Mouse (Mus musculus): Measurements from ENCODE around the gene Ntrk2. TPM values are rescaled to one million over a fixed set of nuclear protein-coding genes. Genes with fewer than 3 reads are reported as not detected.

Ntrk2 gene
- polyA plus RNA-seq, 1 experiment from 2014 or later, result 45.0 TPM

DNA sequence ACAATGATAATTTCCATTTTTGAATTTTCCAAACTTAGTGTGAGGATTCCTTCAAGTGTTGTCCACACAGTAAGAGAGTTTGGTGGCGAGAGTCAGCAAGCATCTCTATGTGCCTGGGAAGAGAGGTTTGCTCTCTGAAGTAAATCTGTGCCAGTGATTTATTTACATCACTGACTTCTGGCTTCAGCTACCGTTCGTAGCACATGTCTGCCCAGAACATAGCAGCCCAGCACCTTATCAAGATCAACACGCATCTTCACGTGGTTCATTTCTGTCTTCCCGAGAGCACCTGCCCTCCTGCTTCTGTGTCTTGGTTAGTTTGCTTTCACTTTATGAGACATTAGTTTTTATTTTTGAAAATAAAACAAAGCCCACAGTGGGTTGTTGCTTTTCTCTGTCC, 47.3 kb downstream of the Ntrk2 start:
- Histone ChIP-seq H3K27me3 (ENCODE audit: control insufficient read depth, insufficient read depth, low read length) (no peaks in the 10 kb centered on the region), H3K9ac (ENCODE audit: low read length) (no peak overlapping the region), H3K4me3 (ENCODE audit: low read depth, low read length) (no peak overlapping the region), H3K4me1 (replicated peaks; ENCODE audit: control insufficient read depth, insufficient read depth, low read length) (no peaks in the 10 kb centered on the region), H3K36me3 (ENCODE audit: control insufficient read depth, insufficient read depth, low read length) (no peaks in the 10 kb centered on the region), H3K4me2 (ENCODE audit: low read depth, low read length, severe bottlenecking) (no peak overlapping the region), H3K27ac (ENCODE audit: low read depth, low read length) (no peak overlapping the region), H3K9me3 (ENCODE audit: control insufficient read depth, low read length) (peaks cover 2% of the 10 kb centered on the region; the same call in 1 of the 2 replicates)
- WGBS, result 94% methylated on average over 6 of the region's 6 CpGs
- DNase-seq (ENCODE audit: low spot score) (no peak), ATAC-seq (replicated peaks; ENCODE audit: low FRiP score) (no peak)

DNA sequence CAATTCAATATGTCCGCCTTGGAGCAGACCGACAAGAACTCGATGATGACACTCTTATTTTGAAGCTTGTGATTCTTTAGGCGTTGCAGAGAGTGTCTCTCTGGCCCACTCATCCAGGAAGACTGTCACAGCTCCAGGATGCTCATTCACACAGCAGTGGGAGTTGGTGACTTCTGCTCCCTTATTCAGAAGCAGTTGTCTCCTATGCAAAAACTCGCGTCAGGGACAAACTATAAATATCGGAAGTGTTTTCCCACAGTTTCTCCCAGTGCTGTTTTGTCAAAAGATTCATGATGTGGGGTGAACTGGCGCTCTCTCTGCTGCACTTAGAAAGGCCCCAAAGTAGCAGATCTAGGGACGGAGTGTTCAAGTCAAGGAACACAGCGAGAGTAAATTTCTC, 59.9 kb downstream of the Ntrk2 start:
- no peaks in the 10 kb centered on the region for H3K4me1 ChIP-seq (replicated peaks; ENCODE audit: control insufficient read depth, insufficient read depth, low read length)
- H3K4me3 ChIP-seq (ENCODE audit: low read depth, low read length), result no peak overlapping the region
- 92% methylated on average over 10 of the region's 10 CpGs for WGBS
- no peak for ATAC-seq (replicated peaks; ENCODE audit: low FRiP score)
- H3K9ac ChIP-seq (ENCODE audit: low read length), result no peak overlapping the region
- H3K27me3 ChIP-seq (ENCODE audit: control insufficient read depth, insufficient read depth, low read length), result no peaks in the 10 kb centered on the region
- no peak overlapping the region for H3K27ac ChIP-seq (ENCODE audit: low read depth, low read length)
- H3K36me3 ChIP-seq (ENCODE audit: control insufficient read depth, insufficient read depth, low read length), result peaks cover 3% of the 10 kb centered on the region; the same call in 1 of the 2 replicates
- no peaks in the 10 kb centered on the region for H3K9me3 ChIP-seq (ENCODE audit: control insufficient read depth, low read length)
- H3K4me2 ChIP-seq (ENCODE audit: low read depth, low read length, severe bottlenecking), result no peak overlapping the region
- no peak for DNase-seq (ENCODE audit: low spot score)

DNA sequence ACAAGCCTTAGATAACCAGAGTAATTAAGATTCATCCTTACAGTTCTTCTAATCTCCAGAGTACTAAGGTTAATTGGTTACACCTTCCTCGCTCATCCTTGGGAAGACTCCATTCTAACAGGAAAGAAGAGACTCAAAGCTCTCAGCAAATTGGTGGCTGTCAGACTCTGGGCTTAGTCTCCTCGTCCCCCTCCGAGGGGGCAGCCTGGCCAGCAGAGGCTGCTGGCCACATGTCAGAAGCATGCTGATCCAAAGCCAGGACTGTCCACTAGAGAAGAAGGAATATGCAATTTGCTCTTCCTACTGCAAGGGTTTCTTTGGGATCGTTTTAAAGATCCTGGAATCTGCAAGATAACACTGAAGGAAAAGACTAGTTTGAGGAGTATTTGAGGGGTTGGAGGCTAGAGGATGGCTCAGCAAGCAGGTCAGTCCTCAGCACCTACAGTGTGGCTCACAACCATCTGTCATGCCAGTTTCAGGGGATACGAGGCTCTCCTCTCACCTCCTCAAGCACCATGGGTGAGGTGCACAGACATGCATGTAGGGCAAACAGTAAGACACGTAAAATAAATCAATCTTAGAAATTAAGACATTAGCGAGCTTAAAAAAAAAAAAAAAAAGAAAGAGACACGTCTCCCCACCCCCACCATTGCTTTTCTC, 60.5 kb downstream of the Ntrk2 start:
- Histone ChIP-seq H3K36me3 (ENCODE audit: control insufficient read depth, insufficient read depth, low read length) (no peaks in the 10 kb centered on the region), H3K27me3 (ENCODE audit: control insufficient read depth, insufficient read depth, low read length) (no peaks in the 10 kb centered on the region), H3K4me3 (ENCODE audit: low read depth, low read length) (no peak overlapping the region), H3K9me3 (ENCODE audit: control insufficient read depth, low read length) (no peaks in the 10 kb centered on the region), H3K9ac (ENCODE audit: low read length) (no peak overlapping the region), H3K27ac (ENCODE audit: low read depth, low read length) (no peak overlapping the region), H3K4me2 (ENCODE audit: low read depth, low read length, severe bottlenecking) (no peak overlapping the region), H3K4me1 (replicated peaks; ENCODE audit: control insufficient read depth, insufficient read depth, low read length) (no peaks in the 10 kb centered on the region)
- WGBS, result 87% methylated on average over 8 of the region's 8 CpGs
- DNase-seq (ENCODE audit: low spot score) (no peak), ATAC-seq (replicated peaks; ENCODE audit: low FRiP score) (no peak)

DNA sequence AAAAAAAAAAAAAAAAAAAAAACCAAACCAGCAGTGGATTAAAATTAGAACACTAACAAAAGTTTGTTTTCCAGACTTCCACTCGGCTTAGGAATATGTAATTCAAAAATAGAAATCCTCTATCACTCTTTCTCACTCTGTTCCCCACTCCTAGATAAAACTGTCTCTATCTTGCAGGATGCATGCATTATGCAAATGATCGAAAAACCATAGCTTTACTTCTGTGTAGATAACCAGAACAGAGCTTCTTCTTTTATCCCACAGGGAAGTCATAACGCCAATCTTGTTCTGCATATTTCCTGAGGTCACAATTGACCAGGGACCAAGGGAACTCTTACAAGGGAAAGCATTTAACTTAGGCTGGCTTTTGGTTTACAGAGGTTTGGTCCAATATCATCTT, 76.1 kb downstream of the Ntrk2 start:
- Histone ChIP-seq H3K27me3 (ENCODE audit: control insufficient read depth, insufficient read depth, low read length) (no peaks in the 10 kb centered on the region), H3K27ac (ENCODE audit: low read depth, low read length) (no peak overlapping the region), H3K9ac (ENCODE audit: low read length) (no peak overlapping the region), H3K36me3 (ENCODE audit: control insufficient read depth, insufficient read depth, low read length) (no peaks in the 10 kb centered on the region), H3K4me2 (ENCODE audit: low read depth, low read length, severe bottlenecking) (no peak overlapping the region), H3K4me3 (ENCODE audit: low read depth, low read length) (no peak overlapping the region), H3K4me1 (replicated peaks; ENCODE audit: control insufficient read depth, insufficient read depth, low read length) (no peaks in the 10 kb centered on the region), H3K9me3 (ENCODE audit: control insufficient read depth, low read length) (no peaks in the 10 kb centered on the region)
- WGBS, result 92% methylated on average over 3 of the region's 3 CpGs
- DNase-seq (ENCODE audit: low spot score), result no peak
- no peak for ATAC-seq (replicated peaks; ENCODE audit: low FRiP score)

DNA sequence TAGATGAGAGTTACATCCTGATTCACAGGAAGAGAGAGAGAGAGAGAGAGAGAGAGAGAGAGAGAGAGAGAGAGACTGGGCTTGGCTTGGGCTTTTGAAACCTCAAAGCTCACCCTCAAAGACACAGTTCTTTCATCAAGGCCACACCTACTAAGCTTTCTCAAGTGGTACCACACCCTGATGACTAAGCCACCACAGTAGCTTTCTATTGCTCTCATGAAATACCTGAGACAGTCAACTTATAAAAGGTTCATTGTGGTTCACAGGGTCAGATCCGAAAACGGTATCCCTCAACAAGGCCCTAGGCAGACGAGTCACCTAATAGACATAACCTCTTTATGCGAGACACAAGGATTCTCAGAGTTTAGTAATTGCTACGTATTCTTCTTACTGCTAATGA, 76.5 kb downstream of the Ntrk2 start:
- DNase-seq (ENCODE audit: low spot score) (no peak), ATAC-seq (replicated peaks; ENCODE audit: low FRiP score) (no peak)
- Histone ChIP-seq H3K9ac (ENCODE audit: low read length) (no peak overlapping the region), H3K4me1 (replicated peaks; ENCODE audit: control insufficient read depth, insufficient read depth, low read length) (no peaks in the 10 kb centered on the region), H3K36me3 (ENCODE audit: control insufficient read depth, insufficient read depth, low read length) (no peaks in the 10 kb centered on the region), H3K9me3 (ENCODE audit: control insufficient read depth, low read length) (no peaks in the 10 kb centered on the region), H3K27me3 (ENCODE audit: control insufficient read depth, insufficient read depth, low read length) (no peaks in the 10 kb centered on the region), H3K27ac (ENCODE audit: low read depth, low read length) (no peak overlapping the region), H3K4me2 (ENCODE audit: low read depth, low read length, severe bottlenecking) (no peak overlapping the region), H3K4me3 (ENCODE audit: low read depth, low read length) (no peak overlapping the region)
- WGBS, result 92% methylated on average over 5 of the region's 5 CpGs

DNA sequence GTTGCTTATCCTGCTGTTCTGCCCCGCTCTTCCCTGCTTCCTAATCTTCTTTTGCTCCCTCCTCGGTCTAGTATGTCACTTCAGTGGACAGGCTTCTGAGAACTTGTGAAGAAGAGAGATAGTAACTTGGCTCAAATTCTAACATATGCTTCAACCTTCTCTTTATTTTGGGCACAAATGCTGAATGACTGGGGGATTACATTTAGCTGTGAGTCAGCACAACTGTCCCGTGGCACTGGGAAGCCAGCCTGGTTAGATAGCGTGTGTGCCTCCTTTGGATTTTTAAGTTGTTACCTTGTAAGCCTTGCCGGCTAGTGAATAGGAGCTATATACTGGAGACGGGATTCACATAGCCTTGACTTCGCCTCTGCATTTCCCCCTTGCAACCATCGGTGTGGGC, 79.7 kb downstream of the Ntrk2 start:
- no peak overlapping the region for H3K27ac ChIP-seq (ENCODE audit: low read depth, low read length)
- ATAC-seq (replicated peaks; ENCODE audit: low FRiP score) (no peak), DNase-seq (ENCODE audit: low spot score) (no peak)
- no peaks in the 10 kb centered on the region for H3K27me3 ChIP-seq (ENCODE audit: control insufficient read depth, insufficient read depth, low read length)
- 79% methylated on average over 8 of the region's 8 CpGs for WGBS
- H3K9ac ChIP-seq (ENCODE audit: low read length), result no peak overlapping the region
- H3K9me3 ChIP-seq (ENCODE audit: control insufficient read depth, low read length), result no peaks in the 10 kb centered on the region; the same call in 1 of the 2 replicates
- H3K36me3 ChIP-seq (ENCODE audit: control insufficient read depth, insufficient read depth, low read length), result no peaks in the 10 kb centered on the region
- no peak overlapping the region for H3K4me2 ChIP-seq (ENCODE audit: low read depth, low read length, severe bottlenecking)
- H3K4me1 ChIP-seq (replicated peaks; ENCODE audit: control insufficient read depth, insufficient read depth, low read length), result no peaks in the 10 kb centered on the region
- H3K4me3 ChIP-seq (ENCODE audit: low read depth, low read length), result no peak overlapping the region

DNA sequence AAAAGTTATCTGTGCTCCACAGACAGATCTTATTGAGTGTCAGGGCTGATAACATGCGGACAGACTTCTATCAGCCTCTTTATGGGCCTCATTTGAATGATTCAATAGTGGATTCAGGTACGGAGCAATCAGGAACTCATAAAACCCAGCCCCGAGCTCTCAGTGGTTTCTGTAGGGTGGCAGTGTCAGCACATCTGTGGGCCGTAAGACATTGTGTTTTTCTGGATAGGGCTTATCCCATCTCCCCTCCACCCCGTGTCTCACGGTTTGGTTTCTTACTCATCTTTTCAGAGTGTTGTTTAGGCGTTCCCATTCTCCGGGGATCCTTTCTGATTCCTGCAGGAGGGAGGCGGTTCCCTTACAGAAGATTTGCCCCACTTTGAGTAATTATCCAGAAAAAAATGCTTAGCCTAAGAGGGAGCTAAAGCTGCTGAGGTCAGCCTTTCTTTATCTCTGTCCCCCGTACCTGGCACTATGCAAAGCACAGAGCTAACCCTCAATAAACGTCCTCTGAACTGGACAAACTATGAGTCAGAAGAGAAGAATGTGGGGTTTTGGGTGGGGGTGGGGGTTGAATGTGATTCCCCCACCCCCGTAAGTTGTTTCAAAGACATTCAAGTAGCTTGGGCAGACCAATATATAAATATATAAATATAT, 90.0 kb downstream of the Ntrk2 start:
- Histone ChIP-seq H3K4me2 (ENCODE audit: low read depth, low read length, severe bottlenecking) (no peak overlapping the region), H3K27ac (ENCODE audit: low read depth, low read length) (no peak overlapping the region), H3K4me1 (replicated peaks; ENCODE audit: control insufficient read depth, insufficient read depth, low read length) (no peaks in the 10 kb centered on the region), H3K36me3 (ENCODE audit: control insufficient read depth, insufficient read depth, low read length) (no peaks in the 10 kb centered on the region), H3K27me3 (ENCODE audit: control insufficient read depth, insufficient read depth, low read length) (no peaks in the 10 kb centered on the region), H3K9ac (ENCODE audit: low read length) (no peak overlapping the region), H3K4me3 (ENCODE audit: low read depth, low read length) (no peak overlapping the region), H3K9me3 (ENCODE audit: control insufficient read depth, low read length) (no peaks in the 10 kb centered on the region)
- no peak for DNase-seq (ENCODE audit: low spot score)
- 69% methylated on average over 12 of the region's 12 CpGs for WGBS
- ATAC-seq (replicated peaks; ENCODE audit: low FRiP score), result no peak

DNA sequence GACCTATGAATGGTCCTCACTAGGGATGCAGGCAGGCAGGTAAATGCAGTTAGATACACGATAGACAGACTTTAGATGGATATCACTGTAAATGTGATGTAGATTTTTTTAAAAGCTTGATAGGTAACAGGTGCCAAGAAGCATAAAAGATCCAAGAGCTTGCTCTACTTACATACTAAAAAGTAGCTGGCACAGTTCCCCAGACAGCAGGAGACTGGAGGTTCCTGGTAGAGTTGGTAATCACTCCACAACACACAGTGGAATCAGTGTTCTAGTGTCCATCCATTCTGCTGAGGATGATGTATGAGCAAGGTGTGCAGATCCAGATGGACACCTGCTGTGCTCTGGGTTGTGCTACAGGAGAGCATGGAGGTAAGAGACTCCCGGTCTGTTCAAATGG, 93.0 kb downstream of the Ntrk2 start:
- no peak overlapping the region for H3K9ac ChIP-seq (ENCODE audit: low read length)
- ATAC-seq (replicated peaks; ENCODE audit: low FRiP score) (no peak), DNase-seq (ENCODE audit: low spot score) (no peak)
- H3K36me3 ChIP-seq (ENCODE audit: control insufficient read depth, insufficient read depth, low read length), result no peaks in the 10 kb centered on the region
- H3K27me3 ChIP-seq (ENCODE audit: control insufficient read depth, insufficient read depth, low read length), result no peaks in the 10 kb centered on the region
- peaks cover 3% of the 10 kb centered on the region; the same call in 1 of the 2 replicates for H3K4me1 ChIP-seq (replicated peaks; ENCODE audit: control insufficient read depth, insufficient read depth, low read length)
- H3K4me2 ChIP-seq (ENCODE audit: low read depth, low read length, severe bottlenecking), result no peak overlapping the region
- WGBS, result 97% methylated on average over 2 of the region's 2 CpGs
- H3K27ac ChIP-seq (ENCODE audit: low read depth, low read length), result no peak overlapping the region
- no peak overlapping the region for H3K4me3 ChIP-seq (ENCODE audit: low read depth, low read length)
- no peaks in the 10 kb centered on the region for H3K9me3 ChIP-seq (ENCODE audit: control insufficient read depth, low read length)

DNA sequence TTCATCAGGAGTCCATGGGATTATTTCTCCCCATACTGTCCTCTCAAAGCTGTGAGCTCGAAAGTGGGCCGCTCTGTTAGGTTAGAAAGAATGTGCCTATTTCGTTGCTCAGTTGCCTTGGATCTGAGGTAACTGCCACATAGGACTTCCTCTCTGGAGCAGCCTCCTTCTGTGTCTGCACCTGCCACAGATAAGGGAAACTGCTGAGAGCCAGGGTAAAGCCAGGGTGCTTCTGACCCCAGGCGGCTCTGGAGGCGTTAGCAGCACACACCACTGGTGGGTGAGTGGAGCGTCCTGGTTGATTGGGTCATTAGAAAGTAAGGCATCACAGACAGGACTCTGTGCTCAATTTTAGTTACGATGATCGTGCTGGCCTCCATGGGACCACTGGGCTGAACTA, 95.9 kb downstream of the Ntrk2 start:
- WGBS, result 85% methylated on average over 8 of the region's 8 CpGs
- H3K4me2 ChIP-seq (ENCODE audit: low read depth, low read length, severe bottlenecking), result no peak overlapping the region
- no peak overlapping the region for H3K4me3 ChIP-seq (ENCODE audit: low read depth, low read length)
- H3K4me1 ChIP-seq (replicated peaks; ENCODE audit: control insufficient read depth, insufficient read depth, low read length), result peaks cover 11% of the 10 kb centered on the region
- H3K27me3 ChIP-seq (ENCODE audit: control insufficient read depth, insufficient read depth, low read length), result no peaks in the 10 kb centered on the region
- H3K27ac ChIP-seq (ENCODE audit: low read depth, low read length), result no peak overlapping the region
- no peaks in the 10 kb centered on the region for H3K9me3 ChIP-seq (ENCODE audit: control insufficient read depth, low read length)
- DNase-seq (ENCODE audit: low spot score), result no peak
- no peaks in the 10 kb centered on the region for H3K36me3 ChIP-seq (ENCODE audit: control insufficient read depth, insufficient read depth, low read length)
- ATAC-seq (replicated peaks; ENCODE audit: low FRiP score), result no peak
- no peak overlapping the region for H3K9ac ChIP-seq (ENCODE audit: low read length)
